Mouse (Mus musculus) liver, embryonic 13.5 days (tissue): ENCODE results near the gene Cdk6. TPM values are rescaled to one million over a fixed set of nuclear protein-coding genes. Genes with fewer than 3 reads are reported as not detected.
"Not testable (repeated sequence)": the region's sequence is repeated elsewhere in the genome, so short reads cannot be mapped to it uniquely, and the experiment has no call there.

Experiments used
- ATAC-seq: fragments of 200-750 bp; cut with Nextera tagmentation; 2 replicates; pipeline ENCODE4 v1.8.0; 2017; ENCODE audit warnings: low read depth, mild to moderate bottlenecking, moderate number of reproducible peaks, moderate library complexity
- DNase-seq: peaks from one replicate; pipeline ENCODE4 v3.0.0; 2022
- H3K27ac ChIP-seq: fragments of 300-500 bp; sonication (generic); 2 replicates; pipeline ENCODE4 v1.5.1; 2015; ENCODE audit warnings: moderate library complexity, mild to moderate bottlenecking, inconsistent platforms
- H3K27me3 ChIP-seq: fragments of 300-500 bp; sonication (generic); 2 replicates; pipeline ENCODE4 v1.6.1; 2015; ENCODE audit warnings: mild to moderate bottlenecking, inconsistent platforms
- H3K36me3 ChIP-seq: fragments of 300-500 bp; sonication (generic); 2 replicates; pipeline ENCODE4 v1.6.1; 2015; ENCODE audit warnings: mild to moderate bottlenecking, inconsistent platforms
- H3K4me1 ChIP-seq: fragments of 300-500 bp; sonication (generic); replicated peaks from 2 replicates; pipeline ENCODE4 v1.6.1; 2015; ENCODE audit warnings: inconsistent platforms
- H3K4me2 ChIP-seq: fragments of 300-500 bp; sonication (generic); 2 replicates; pipeline ENCODE4 v1.6.1; 2015; ENCODE audit warnings: inconsistent platforms, mild to moderate bottlenecking, moderate library complexity
- H3K4me3 ChIP-seq: fragments of 300-500 bp; sonication (generic); replicated peaks from 2 replicates; pipeline ENCODE4 v1.5.1; 2015; ENCODE audit warnings: mild to moderate bottlenecking, inconsistent platforms
- H3K9ac ChIP-seq: fragments of 300-500 bp; sonication (generic); 2 replicates; pipeline ENCODE4 v1.6.1; 2015; ENCODE audit warnings: mild to moderate bottlenecking, inconsistent platforms
- H3K9me3 ChIP-seq: fragments of 300-500 bp; sonication (generic); replicated peaks from 2 replicates; pipeline ENCODE4 v1.6.1; 2016; ENCODE audit warnings: inconsistent platforms
- WGBS: fragments of 180-500 bp; shearing (Covaris S2); methylation state at CpG from one replicate; pipeline ENCODE4 v1.1.7; 2015; ENCODE audit not compliant: insufficient replicate concordance; 5-methylcytosine and 5-hydroxymethylcytosine counted together
- polyA plus RNA-seq: library from polyadenylated mRNA; unstranded; fragments of >200 nt; fragmentation: Nextera tagmentation; extraction: Ambion mirVana; gene quantifications from 2 replicates; pipeline ENCODE4 v1.2.1, GENCODE M21; 2015

Gene Cdk6
- polyA plus RNA-seq, 1 experiment from 2014 or later = 26.0 TPM

- no peak overlapping the region for H3K4me2 ChIP-seq
- no peak overlapping the region for H3K9ac ChIP-seq
- ATAC-seq = no peak
- DNase-seq = no peak
- H3K36me3 ChIP-seq = peaks cover 46% of the 10 kb centered on the region
- H3K4me1 ChIP-seq = peaks cover 1% of the 10 kb centered on the region
- H3K4me3 ChIP-seq = no peak overlapping the region
- WGBS = 78% methylated on average over 18 of the region's 18 CpGs
- H3K27me3 ChIP-seq = no peaks in the 10 kb centered on the region
- H3K27ac ChIP-seq = no peak overlapping the region
- no peaks in the 10 kb centered on the region for H3K9me3 ChIP-seq
These were observed 179.4 kb downstream of the Cdk6 start for GRCm38 (mm10) chr5:3520493-3521359.

GRCm38 (mm10) chr5:3521741-3522140 lies 180.5 kb downstream of the Cdk6 start:
- DNase-seq (no peak), ATAC-seq (no peak)
- H3K9me3 ChIP-seq = no peaks in the 10 kb centered on the region
- no peak overlapping the region for H3K4me2 ChIP-seq
- no peak overlapping the region for H3K9ac ChIP-seq
- no peaks in the 10 kb centered on the region for H3K27me3 ChIP-seq
- H3K27ac ChIP-seq = no peak overlapping the region
- no peaks in the 10 kb centered on the region for H3K4me1 ChIP-seq
- H3K36me3 ChIP-seq = peaks cover 46% of the 10 kb centered on the region
- WGBS = 79% methylated on average over 12 of the region's 12 CpGs
- no peak overlapping the region for H3K4me3 ChIP-seq

GRCm38 (mm10) chr5:3522826-3523225 lies 181.5 kb downstream of the Cdk6 start:
- Histone ChIP-seq H3K27ac (no peak overlapping the region), H3K9me3 (no peaks in the 10 kb centered on the region), H3K4me3 (no peak overlapping the region), H3K9ac (no peak overlapping the region), H3K27me3 (no peaks in the 10 kb centered on the region), H3K36me3 (peaks cover 46% of the 10 kb centered on the region), H3K4me1 (no peaks in the 10 kb centered on the region), H3K4me2 (no peak overlapping the region)
- no peak for DNase-seq
- no peak for ATAC-seq
- 79% methylated on average over 10 of the region's 10 CpGs for WGBS

GRCm38 (mm10) chr5:3527041-3527691 lies 185.9 kb downstream of the Cdk6 start:
- peak; percentile 48; the same call in 1 of the 2 replicates for ATAC-seq
- peaks cover 14% of the 10 kb centered on the region for H3K36me3 ChIP-seq
- H3K4me2 ChIP-seq = no peak overlapping the region
- H3K4me1 ChIP-seq = no peaks in the 10 kb centered on the region
- no peak overlapping the region for H3K27ac ChIP-seq
- H3K9me3 ChIP-seq = no peaks in the 10 kb centered on the region
- WGBS = 56% methylated on average over 5 of the region's 5 CpGs
- H3K9ac ChIP-seq = no peak overlapping the region
- DNase-seq = no peak
- no peaks in the 10 kb centered on the region for H3K27me3 ChIP-seq
- H3K4me3 ChIP-seq = no peak overlapping the region

GRCm38 (mm10) chr5:3529585-3530189 lies 188.4 kb downstream of the Cdk6 start:
- no peak overlapping the region for H3K4me3 ChIP-seq
- H3K4me1 ChIP-seq = no peaks in the 10 kb centered on the region
- 76% methylated on average over 10 of the region's 10 CpGs for WGBS
- H3K9ac ChIP-seq = no peak overlapping the region
- H3K36me3 ChIP-seq = no peaks in the 10 kb centered on the region
- DNase-seq (no peak), ATAC-seq (no peak)
- H3K9me3 ChIP-seq = no peaks in the 10 kb centered on the region
- H3K27ac ChIP-seq = no peak overlapping the region
- no peak overlapping the region for H3K4me2 ChIP-seq
- no peaks in the 10 kb centered on the region for H3K27me3 ChIP-seq

- not testable (repeated sequence) for H3K36me3 ChIP-seq, H3K9ac ChIP-seq, ATAC-seq, H3K9me3 ChIP-seq, H3K4me3 ChIP-seq, H3K4me2 ChIP-seq, DNase-seq, H3K27ac ChIP-seq, H3K4me1 ChIP-seq, H3K27me3 ChIP-seq
These were observed 190.8 kb downstream of the Cdk6 start for GRCm38 (mm10) chr5:3532048-3532447.

- DNase-seq (no peak), ATAC-seq (no peak)
- no peaks in the 10 kb centered on the region for H3K9me3 ChIP-seq
- 58% methylated on average over 3 of the region's 3 CpGs for WGBS
- no peak overlapping the region for H3K27ac ChIP-seq
- no peaks in the 10 kb centered on the region for H3K36me3 ChIP-seq
- no peaks in the 10 kb centered on the region for H3K4me1 ChIP-seq
- H3K4me3 ChIP-seq = no peak overlapping the region
- no peak overlapping the region for H3K9ac ChIP-seq
- H3K4me2 ChIP-seq = no peak overlapping the region
- H3K27me3 ChIP-seq = no peaks in the 10 kb centered on the region
These were observed 195.4 kb downstream of the Cdk6 start for GRCm38 (mm10) chr5:3536592-3537212.

GRCm38 (mm10) chr5:3538505-3539472 lies 197.5 kb downstream of the Cdk6 start:
- Histone ChIP-seq H3K36me3 (no peaks in the 10 kb centered on the region), H3K27me3 (no peaks in the 10 kb centered on the region), H3K4me2 (no peak overlapping the region), H3K9me3 (no peaks in the 10 kb centered on the region), H3K4me3 (no peak overlapping the region), H3K9ac (no peak overlapping the region), H3K27ac (no peak overlapping the region), H3K4me1 (peaks cover 14% of the 10 kb centered on the region; the same call in 1 of the 2 replicates)
- 57% methylated on average over 11 of the region's 11 CpGs for WGBS
- DNase-seq = no peak
- no peak for ATAC-seq

GRCm38 (mm10) chr5:3541871-3542270 lies 200.6 kb downstream of the Cdk6 start:
- no peak for ATAC-seq

GRCm38 (mm10) chr5:3543629-3544479 lies 202.6 kb downstream of the Cdk6 start, which contains the start of gene Fam133b:
Gene Fam133b, plus strand, starts transcription at chr5:3543833.
- Histone ChIP-seq H3K4me3 (peak within 1 kb of the TSS; percentile 88), H3K9ac (peak within 1 kb of the TSS; percentile 94), H3K4me1 (peaks cover 36% of the 10 kb centered on the region), H3K27ac (peak within 1 kb of the TSS; percentile 89), H3K36me3 (peaks cover 7% of the 10 kb centered on the region), H3K9me3 (no peaks in the 10 kb centered on the region), H3K4me2 (peak within 1 kb of the TSS; percentile 73), H3K27me3 (no peaks in the 10 kb centered on the region)
- DNase-seq (peak; percentile 93), ATAC-seq (peak; percentile 95)
- WGBS = under 1% methylated on average over 80 of the region's 80 CpGs

More at GRCm38 (mm10) chr5:3541871-3542270, 200.6 kb downstream of the Cdk6 start:
- WGBS = 65% methylated on average over 6 of the region's 6 CpGs
- no peak overlapping the region for H3K4me2 ChIP-seq
- no peak for DNase-seq
- H3K27ac ChIP-seq = no peak overlapping the region
- no peak overlapping the region for H3K9ac ChIP-seq
- H3K4me3 ChIP-seq = no peak overlapping the region
- no peaks in the 10 kb centered on the region for H3K27me3 ChIP-seq
- peaks cover 33% of the 10 kb centered on the region for H3K4me1 ChIP-seq
- no peaks in the 10 kb centered on the region for H3K9me3 ChIP-seq
- H3K36me3 ChIP-seq = peaks cover 2% of the 10 kb centered on the region; the same call in 1 of the 2 replicates
